Mouse (Mus musculus) stomach, postnatal 0 days (tissue): ENCODE measurements around the gene Foxn1. TPM values are rescaled to one million over a fixed set of nuclear protein-coding genes. Genes with fewer than 3 reads are reported as not detected.

Experiments
- ATAC-seq: fragments of 200-750 bp; cut with Nextera tagmentation; 2 replicates; pipeline ENCODE4 v1.8.0; 2017; ENCODE audit not compliant: low FRiP score, low TSS enrichment
- DNase-seq: peaks from one replicate; pipeline ENCODE4 v3.0.0-alpha.2; 2016; ENCODE audit warnings: low spot score
- H3K27ac ChIP-seq: fragments of 300-500 bp; sonication (generic); replicated peaks from 2 replicates; pipeline ENCODE4 v1.5.1; 2014; ENCODE audit warnings: mild to moderate bottlenecking, control low read depth
- H3K27me3 ChIP-seq: fragments of 300-500 bp; sonication (generic); 2 replicates; pipeline ENCODE4 v1.6.1; 2014; ENCODE audit warnings: low read length; ENCODE audit not compliant: control insufficient read depth, insufficient read depth
- H3K36me3 ChIP-seq: fragments of 300-500 bp; sonication (generic); 2 replicates; pipeline ENCODE4 v1.6.1; 2014; ENCODE audit warnings: low read length, mixed read lengths; ENCODE audit not compliant: control insufficient read depth, insufficient read depth
- H3K4me1 ChIP-seq: fragments of 300-500 bp; sonication (generic); replicated peaks from 2 replicates; pipeline ENCODE4 v1.6.1; 2014; ENCODE audit warnings: antibody characterized with exemption; ENCODE audit not compliant: control insufficient read depth, insufficient read depth
- H3K4me2 ChIP-seq: fragments of 300-500 bp; sonication (generic); replicated peaks from 2 replicates; pipeline ENCODE4 v1.6.1; 2014; ENCODE audit warnings: low read depth, mild to moderate bottlenecking, control low read depth, moderate library complexity
- H3K4me3 ChIP-seq: fragments of 300-500 bp; sonication (generic); 2 replicates; pipeline ENCODE4 v1.5.1; 2014; ENCODE audit warnings: low read depth, low read length, control low read depth
- H3K9ac ChIP-seq: fragments of 300-500 bp; sonication (generic); 2 replicates; pipeline ENCODE4 v1.6.1; 2014; ENCODE audit warnings: mild to moderate bottlenecking, low read length, control low read depth, mixed read lengths
- H3K9me3 ChIP-seq: fragments of 300-500 bp; sonication (generic); 2 replicates; pipeline ENCODE4 v1.6.1; 2016; ENCODE audit warnings: low read length; ENCODE audit not compliant: control insufficient read depth
- CTCF ChIP-seq: IDR thresholded peaks from 2 replicates; pipeline ENCODE4 v1.5.1; 2016; ENCODE audit warnings: antibody characterized with exemption, low read depth, mild to moderate bottlenecking, moderate library complexity
- EP300 ChIP-seq: optimal IDR thresholded peaks from 2 replicates; pipeline ENCODE3; 2016; ENCODE audit warnings: antibody characterized with exemption
- WGBS: fragments of 180-500 bp; shearing (Covaris S2); extraction: QIAGEN DNeasy Blood & Tissue Kit; methylation state at CpG from one replicate; pipeline ENCODE4 v1.1.7; 2014; 5-methylcytosine and 5-hydroxymethylcytosine counted together
- polyA plus RNA-seq: library from polyadenylated mRNA; unstranded; fragments of >200 nt; fragmentation: Nextera tagmentation; extraction: Ambion mirVana; gene quantifications from 2 replicates; pipeline ENCODE4 v1.2.1, GENCODE M21; 2015

The Foxn1 gene
- polyA plus RNA-seq: 1.9 and 2.6 TPM in 2 replicates

GRCm38 (mm10) chr11:78386508-78387043 lies at the start of gene Foxn1:
Gene Foxn1 (minus strand): TSS chr11:78386558.
- H3K27me3 ChIP-seq: no peaks in the 10 kb centered on the region
- peak within 1 kb of the TSS; percentile 23; the same call in 1 of the 2 replicates for H3K4me2 ChIP-seq
- no peaks in the 10 kb centered on the region for H3K36me3 ChIP-seq
- H3K27ac ChIP-seq: peak within 1 kb of the TSS; percentile 69
- DNase-seq (no peak), ATAC-seq (peak; percentile 58)
- no peaks in the 10 kb centered on the region for H3K4me1 ChIP-seq
- H3K9me3 ChIP-seq: no peaks in the 10 kb centered on the region
- no peak within 1 kb of the TSS for H3K9ac ChIP-seq
- no peak for TF ChIP-seq EP300
- no peak for TF ChIP-seq CTCF
- peak within 1 kb of the TSS; percentile 10; the same call in 1 of the 2 replicates for H3K4me3 ChIP-seq
- 56% methylated on average over 14 of the region's 14 CpGs for WGBS

DNA sequence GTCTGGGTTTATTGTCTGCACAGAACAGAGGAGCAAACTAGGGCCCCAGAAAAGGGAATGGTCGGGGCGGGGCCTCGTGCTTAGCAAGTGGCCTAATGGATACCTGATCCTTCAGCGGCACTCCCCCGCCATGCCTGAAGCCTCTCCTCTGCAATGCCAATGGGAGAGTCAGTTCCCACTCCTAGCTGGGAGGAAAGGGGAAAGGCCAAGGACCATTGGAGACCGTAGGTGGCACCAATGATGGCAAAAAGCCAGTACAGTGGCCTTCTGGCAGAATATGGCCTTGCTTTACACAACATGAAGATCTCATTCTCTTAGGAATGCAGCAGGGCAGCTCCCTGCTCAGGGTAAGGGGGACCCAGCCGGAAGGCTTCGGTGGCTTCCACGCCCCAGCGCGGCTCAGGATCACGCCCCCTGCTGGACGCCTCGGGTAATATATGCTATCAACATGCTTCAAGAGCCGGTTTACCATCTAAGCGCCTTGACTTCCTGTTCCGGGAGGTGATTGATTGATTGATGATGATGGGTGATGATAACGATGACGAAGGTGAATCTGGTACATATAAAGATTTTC lies 49.5 kb upstream of the Foxn1 start:
- DNase-seq (peak; percentile 76), ATAC-seq (peak; percentile 63)
- no peak for TF ChIP-seq EP300
- TF ChIP-seq CTCF: peak; percentile 72
- H3K36me3 ChIP-seq: no peaks in the 10 kb centered on the region
- no peak overlapping the region for H3K4me3 ChIP-seq
- H3K27me3 ChIP-seq: no peaks in the 10 kb centered on the region
- H3K9me3 ChIP-seq: no peaks in the 10 kb centered on the region
- H3K27ac ChIP-seq: no peak overlapping the region
- peaks cover 5% of the 10 kb centered on the region; the same call in 1 of the 2 replicates for H3K4me1 ChIP-seq
- WGBS: 4% methylated on average over 19 of the region's 19 CpGs
- peak overlapping the region; percentile 3 for H3K4me2 ChIP-seq
- no peak overlapping the region for H3K9ac ChIP-seq

DNA sequence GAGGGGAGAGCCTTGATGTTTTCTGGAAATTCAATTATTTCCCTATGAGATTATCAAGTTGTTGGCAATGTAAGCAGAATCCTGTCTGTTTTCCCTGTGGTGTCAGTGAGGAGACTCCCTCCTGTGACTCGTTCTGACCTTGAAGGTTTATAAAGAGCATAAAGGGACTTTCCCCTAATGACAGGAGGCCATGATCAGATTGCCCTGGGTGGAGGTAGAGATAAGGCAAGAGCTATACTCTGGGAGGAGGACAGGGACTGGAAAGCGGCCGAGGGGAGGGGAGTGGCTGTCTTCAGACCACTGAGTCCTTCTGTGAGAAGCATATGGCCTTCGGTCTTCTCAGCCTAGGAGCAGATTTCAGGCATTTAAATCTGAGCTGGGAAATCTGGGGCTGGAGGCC lies 47.7 kb upstream of the Foxn1 start:
- no peaks in the 10 kb centered on the region for H3K27me3 ChIP-seq
- 56% methylated on average over 4 of the region's 4 CpGs for WGBS
- no peaks in the 10 kb centered on the region for H3K36me3 ChIP-seq
- H3K4me3 ChIP-seq: no peak overlapping the region
- H3K9ac ChIP-seq: no peak overlapping the region
- no peaks in the 10 kb centered on the region for H3K9me3 ChIP-seq
- peaks cover 5% of the 10 kb centered on the region; the same call in 1 of the 2 replicates for H3K4me1 ChIP-seq
- ATAC-seq (no peak), DNase-seq (no peak)
- TF ChIP-seq CTCF (no peak), EP300 (no peak)
- H3K27ac ChIP-seq: no peak overlapping the region
- no peak overlapping the region for H3K4me2 ChIP-seq

DNA sequence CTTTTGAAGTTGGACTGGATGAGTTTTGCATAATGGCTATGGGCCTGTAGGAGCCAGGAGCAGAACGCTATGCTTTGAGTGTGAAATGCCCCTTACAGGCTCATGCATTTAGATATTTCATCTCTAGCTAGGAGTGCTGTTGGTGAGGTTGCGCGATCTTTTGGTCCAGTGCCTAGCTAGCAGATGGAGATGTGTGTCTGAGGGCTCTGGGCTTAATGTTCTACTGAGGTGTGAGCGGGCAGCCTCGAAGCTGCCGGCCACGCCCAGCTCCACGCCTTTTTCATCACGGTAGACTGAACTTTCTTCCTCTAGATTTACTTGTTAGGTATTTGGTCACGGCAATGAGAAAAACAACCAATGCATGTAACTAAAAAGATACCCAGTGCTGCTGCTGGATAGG lies 44.8 kb upstream of the Foxn1 start:
- Histone ChIP-seq H3K9me3 (no peaks in the 10 kb centered on the region), H3K27ac (no peak overlapping the region), H3K9ac (no peak overlapping the region), H3K27me3 (no peaks in the 10 kb centered on the region), H3K4me2 (no peak overlapping the region), H3K36me3 (no peaks in the 10 kb centered on the region), H3K4me3 (no peak overlapping the region), H3K4me1 (peaks cover 5% of the 10 kb centered on the region; the same call in 1 of the 2 replicates)
- TF ChIP-seq CTCF (no peak), EP300 (no peak)
- DNase-seq (peak; percentile 36), ATAC-seq (no peak)
- 73% methylated on average over 10 of the region's 10 CpGs for WGBS

- DNase-seq: no peak
- no peak overlapping the region for H3K9ac ChIP-seq
- no peak overlapping the region for H3K27ac ChIP-seq
Measured at GRCm38 (mm10) chr11:78430195-78430878, 44.0 kb upstream of the Foxn1 start.

GRCm38 (mm10) chr11:78428309-78428708 lies 42.0 kb upstream of the Foxn1 start:
- TF ChIP-seq EP300 (no peak), CTCF (0 out of 2 replicates have a peak, but pooled peaks have one; percentile 5)
- Histone ChIP-seq H3K9me3 (no peaks in the 10 kb centered on the region), H3K36me3 (no peaks in the 10 kb centered on the region), H3K4me3 (no peak overlapping the region), H3K27me3 (no peaks in the 10 kb centered on the region), H3K9ac (no peak overlapping the region), H3K4me1 (no peaks in the 10 kb centered on the region), H3K4me2 (no peak overlapping the region), H3K27ac (no peak overlapping the region)
- WGBS: 71% methylated on average over 5 of the region's 5 CpGs
- ATAC-seq (no peak), DNase-seq (no peak)

More at GRCm38 (mm10) chr11:78430195-78430878, 44.0 kb upstream of the Foxn1 start:
- Histone ChIP-seq H3K27me3 (no peaks in the 10 kb centered on the region), H3K4me2 (no peak overlapping the region), H3K4me1 (no peaks in the 10 kb centered on the region), H3K4me3 (no peak overlapping the region), H3K36me3 (no peaks in the 10 kb centered on the region), H3K9me3 (no peaks in the 10 kb centered on the region)
- no peak for ATAC-seq
- TF ChIP-seq CTCF (no peak), EP300 (no peak)
- 50% methylated on average over 11 of the region's 11 CpGs for WGBS
